Comparison of ENCODE assay signal across 8 mouse cellular contexts in the genomic region with DNA sequence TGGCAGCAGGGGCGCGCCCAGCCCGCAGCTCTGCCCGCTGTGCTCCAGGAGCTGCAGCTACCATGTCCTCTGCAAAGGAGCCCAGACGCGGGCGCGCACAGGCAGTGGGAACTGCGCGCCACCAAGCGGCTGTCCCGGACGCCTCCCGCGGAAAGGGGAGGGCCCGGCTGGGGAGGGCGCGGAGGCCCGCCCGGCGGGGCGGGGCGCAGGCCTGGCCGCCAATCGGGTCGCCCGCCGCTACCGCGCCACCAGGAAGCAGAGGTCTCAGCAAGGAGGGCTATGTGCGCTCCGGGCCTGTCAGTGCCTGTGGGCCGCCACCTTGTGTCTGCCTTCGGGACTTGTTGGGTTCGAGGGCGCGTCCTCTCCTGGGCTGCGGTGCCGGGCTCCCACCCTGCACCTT.
DNase-seq lines count a peak whose midpoint lies in the region; ATAC-seq and TF ChIP-seq lines count a peak whose summit lies in the region.
"Not testable (repeated sequence)": the region's sequence is repeated elsewhere in the genome, so short reads cannot be mapped to it uniquely, and the experiment has no call there.

No protein-coding gene starts in this region.

- H3K36me3 ChIP-seq in embryonic facial prominence, embryonic 15.5 days; heart, embryonic 11.5 days (ENCODE audit: control insufficient read depth, insufficient read depth, low read length); hindbrain, postnatal 0 days (ENCODE audit: insufficient read depth, low read length); lung, embryonic 15.5 days; neural tube, embryonic 13.5 days: not testable (repeated sequence)

- DNase-seq in adrenal gland, adult 2 months, result peak; percentile 84
- DNase-seq in hindbrain, postnatal 0 days (ENCODE audit: low spot score), result peak; percentile 5
- peak; percentile 6 to 9 for DNase-seq in left cerebral cortex, adult 2 months (ENCODE audit: extremely low spot score in 1 of 2, low spot score in 2 of 2)
- DNase-seq in thymus, postnatal 14 days, result peak; percentile 10

- H3K27ac ChIP-seq in embryonic facial prominence, embryonic 15.5 days (replicated peaks); heart, embryonic 11.5 days (ENCODE audit: low read depth, low read length); hindbrain, postnatal 0 days; left cerebral cortex, adult 2 months; lung, embryonic 15.5 days; neural tube, embryonic 13.5 days (replicated peaks): not testable (repeated sequence)

- H3K27me3 ChIP-seq in embryonic facial prominence, embryonic 15.5 days; heart, embryonic 11.5 days (ENCODE audit: control insufficient read depth, insufficient read depth, low read length); hindbrain, postnatal 0 days (ENCODE audit: insufficient read depth, low read length); lung, embryonic 15.5 days; neural tube, embryonic 13.5 days: not testable (repeated sequence)

- peak overlapping the region; percentile 56 for H3K4me2 ChIP-seq in embryonic facial prominence, embryonic 15.5 days (replicated peaks)
- peak overlapping the region; percentile 60 for H3K4me2 ChIP-seq in heart, embryonic 11.5 days
- peak overlapping the region; percentile 16; the same call in 1 of the 2 replicates for H3K4me2 ChIP-seq in hindbrain, postnatal 0 days (ENCODE audit: low read depth, low read length)
- peak overlapping the region; percentile 57 for H3K4me2 ChIP-seq in lung, embryonic 15.5 days
- H3K4me2 ChIP-seq in neural tube, embryonic 13.5 days, result peak overlapping the region; percentile 51

- H3K4me3 ChIP-seq in embryonic facial prominence, embryonic 15.5 days (replicated peaks), result peak overlapping the region; percentile 46
- H3K4me3 ChIP-seq in heart, embryonic 11.5 days (ENCODE audit: low read depth, low read length), result peak overlapping the region; percentile 46
- peak overlapping the region; percentile 28 for H3K4me3 ChIP-seq in hindbrain, postnatal 0 days (ENCODE audit: low read length)
- H3K4me3 ChIP-seq in left cerebral cortex, adult 2 months, result not testable (repeated sequence)
- peak overlapping the region; percentile 49 for H3K4me3 ChIP-seq in lung, embryonic 15.5 days
- peak overlapping the region; percentile 43 for H3K4me3 ChIP-seq in neural tube, embryonic 13.5 days

- 3% methylated on average over 38 of the region's 39 CpGs for whole genome bisulfite sequencing in embryonic facial prominence, embryonic 15.5 days
- WGBS in heart, embryonic 11.5 days (ENCODE audit: insufficient replicate concordance), result 2% methylated on average over 20 of the region's 39 CpGs
- WGBS in hindbrain, postnatal 0 days, result 2% methylated on average over 15 of the region's 39 CpGs
- WGBS in lung, embryonic 15.5 days, result under 1% methylated on average over 29 of the region's 39 CpGs
- 1% methylated on average over 36 of the region's 39 CpGs for WGBS in neural tube, embryonic 13.5 days

- 0 out of 2 replicates have a peak, but pooled peaks have one; percentile 39 for ATAC-seq in embryonic facial prominence, embryonic 15.5 days (ENCODE audit: insufficient number of reproducible peaks, low FRiP score, low TSS enrichment, low read depth)
- peak; percentile 63; the same call in 1 of the 2 replicates for ATAC-seq in heart, embryonic 11.5 days (replicated peaks; ENCODE audit: insufficient number of reproducible peaks, low FRiP score, low TSS enrichment)
- peak; percentile 67; the same call in 1 of the 2 replicates for ATAC-seq in hindbrain, postnatal 0 days
- peak; percentile 91; the same call in 1 of the 2 replicates for ATAC-seq in lung, embryonic 15.5 days (ENCODE audit: borderline replicate concordance, extremely low read depth, low FRiP score, low TSS enrichment)
- ATAC-seq in neural tube, embryonic 13.5 days (ENCODE audit: low read depth), result peak; percentile 93

- TF ChIP-seq CTCF in hindbrain, postnatal 0 days (IDR thresholded peaks at IDR 0.05; ENCODE audit: low read depth); left cerebral cortex, adult 2 months (IDR thresholded peaks at IDR 0.05): not testable (repeated sequence)

- H3K9ac ChIP-seq in embryonic facial prominence, embryonic 15.5 days; heart, embryonic 11.5 days (ENCODE audit: low read depth, low read length); hindbrain, postnatal 0 days (replicated peaks; ENCODE audit: low read length): not testable (repeated sequence)
- peak overlapping the region; percentile 36; the same call in 1 of the 2 replicates for H3K9ac ChIP-seq in lung, embryonic 15.5 days
- 0 out of 2 replicates have a peak overlapping the region, but pooled peaks have one; percentile 52 for H3K9ac ChIP-seq in neural tube, embryonic 13.5 days

- not testable (repeated sequence) for H3K4me1 ChIP-seq in embryonic facial prominence, embryonic 15.5 days; heart, embryonic 11.5 days (ENCODE audit: control insufficient read depth, insufficient read depth, low read length); hindbrain, postnatal 0 days (ENCODE audit: insufficient read depth, low read length); lung, embryonic 15.5 days; neural tube, embryonic 13.5 days (replicated peaks)

- H3K9me3 ChIP-seq in embryonic facial prominence, embryonic 15.5 days (replicated peaks); heart, embryonic 11.5 days (replicated peaks; ENCODE audit: control insufficient read depth, low read length); hindbrain, postnatal 0 days (ENCODE audit: low read length); lung, embryonic 15.5 days; neural tube, embryonic 13.5 days: not testable (repeated sequence)

- intact Hi-C loops in left cerebral cortex, adult 2 months (cut with DNase I), result not testable (repeated sequence)

Comparison
In these comparisons a context has a peak if more than half of its experiments do, and no peak if none do; other contexts are left out.
1. DNase-seq: peak in every context shown above with its lines; median percentile 84 in adrenal gland, adult 2 months; 10 in thymus, postnatal 14 days; 8 in left cerebral cortex, adult 2 months; 5 in hindbrain, postnatal 0 days.
2. ATAC-seq: peak in every context shown above with its lines; median percentile 93 in neural tube, embryonic 13.5 days; 91 in lung, embryonic 15.5 days; 67 in hindbrain, postnatal 0 days; 63 in heart, embryonic 11.5 days; 39 in embryonic facial prominence, embryonic 15.5 days.